Mouse (Mus musculus) midbrain, postnatal 0 days (tissue): ENCODE data around the gene Ppm1g. TPM values are rescaled to one million over a fixed set of nuclear protein-coding genes. Genes with fewer than 3 reads are reported as not detected.

ENCODE experiments used
- ATAC-seq: fragments of 200-750 bp; cut with Nextera tagmentation; 2 replicates; pipeline ENCODE4 v1.8.0; 2017; ENCODE audit warnings: moderate number of reproducible peaks, mild to moderate bottlenecking, moderate TSS enrichment, moderate library complexity; ENCODE audit not compliant: low FRiP score
- DNase-seq: peaks from one replicate; pipeline ENCODE4 v3.0.0-alpha.2; 2015; ENCODE audit warnings: low spot score
- H3K27ac ChIP-seq: fragments of 300-500 bp; sonication (generic); 2 replicates; pipeline ENCODE4 v1.5.1; 2014; ENCODE audit warnings: low read depth, mild to moderate bottlenecking, low read length, mixed read lengths
- H3K27me3 ChIP-seq: fragments of 300-500 bp; sonication (generic); 2 replicates; pipeline ENCODE4 v1.6.1; 2014; ENCODE audit warnings: low read length, control low read depth, mixed read lengths; ENCODE audit not compliant: insufficient read depth
- H3K36me3 ChIP-seq: fragments of 300-500 bp; sonication (generic); 2 replicates; pipeline ENCODE4 v1.6.1; 2014; ENCODE audit warnings: low read length, control low read depth, mixed read lengths; ENCODE audit not compliant: insufficient read depth
- H3K4me1 ChIP-seq: fragments of 300-500 bp; sonication (generic); 2 replicates; pipeline ENCODE4 v1.6.1; 2014; ENCODE audit warnings: mild to moderate bottlenecking, control low read depth, antibody characterized with exemption, low read length, mixed read lengths; ENCODE audit not compliant: insufficient read depth
- H3K4me2 ChIP-seq: fragments of 300-500 bp; sonication (generic); 2 replicates; pipeline ENCODE4 v1.6.1; 2014; ENCODE audit warnings: low read depth, mild to moderate bottlenecking, low read length, mixed read lengths; ENCODE audit not compliant: poor library complexity, severe bottlenecking
- H3K4me3 ChIP-seq: fragments of 300-500 bp; sonication (generic); 2 replicates; pipeline ENCODE4 v1.5.1; 2014; ENCODE audit warnings: low read depth, mild to moderate bottlenecking, low read length, moderate library complexity
- H3K9ac ChIP-seq: fragments of 300-500 bp; sonication (generic); replicated peaks from 2 replicates; pipeline ENCODE4 v1.6.1; 2014; ENCODE audit warnings: mild to moderate bottlenecking, low read length, moderate library complexity, mixed read lengths; ENCODE audit not compliant: poor library complexity, severe bottlenecking
- H3K9me3 ChIP-seq: fragments of 300-500 bp; sonication (generic); 2 replicates; pipeline ENCODE4 v1.6.1; 2016; ENCODE audit warnings: low read length, control low read depth
- CTCF ChIP-seq: IDR thresholded peaks from 2 replicates; pipeline ENCODE4 v1.5.1; 2016; ENCODE audit warnings: antibody characterized with exemption, mild to moderate bottlenecking
- WGBS: fragments of 180-500 bp; shearing (Covaris S2); extraction: QIAGEN DNeasy Blood & Tissue Kit; methylation state at CpG from one replicate; pipeline ENCODE4 v1.1.7; 2014; 5-methylcytosine and 5-hydroxymethylcytosine counted together
- polyA plus RNA-seq: library from polyadenylated mRNA; unstranded; fragments of >200 nt; fragmentation: Nextera tagmentation; extraction: Ambion mirVana; gene quantifications from 2 replicates; pipeline ENCODE4 v1.2.1, GENCODE M21; 2015
- total RNA-seq: library from RNA; depleted of rRNA; stranded (reverse); fragments of >200 nt; gene quantifications from 2 replicates; pipeline ENCODE4 v1.2.3, GENCODE M21; 2014; rRNA removed

The Ppm1g gene
- total and polyA plus RNA-seq, 2 experiments from 2014 or later = 87.0 to 183 TPM

GRCm38 (mm10) chr5:31153516-31154151 is 66.9 kb downstream of the Ppm1g start:
- TF ChIP-seq CTCF = no peak
- peak; percentile 21; the same call in 1 of the 2 replicates for ATAC-seq
- Histone ChIP-seq H3K36me3 (peaks cover 22% of the 10 kb centered on the region), H3K27me3 (no peaks in the 10 kb centered on the region), H3K4me2 (peak overlapping the region; percentile 70), H3K4me3 (peak overlapping the region; percentile 61), H3K4me1 (peaks cover 5% of the 10 kb centered on the region; the same call in 1 of the 2 replicates), H3K9me3 (no peaks in the 10 kb centered on the region), H3K9ac (peak overlapping the region; percentile 69), H3K27ac (0 out of 2 replicates have a peak overlapping the region, but pooled peaks have one; percentile 72)
- no peak for DNase-seq
- 35% methylated on average over 6 of the region's 6 CpGs for WGBS

Other genes starting within 250 kb of the Ppm1g start
- 138 and 155 TPM in 2 replicates for gene Atraid, start 172.4 kb downstream of the Ppm1g start, total RNA-seq
- gene Atraid, start 172.4 kb downstream of the Ppm1g start, polyA plus RNA-seq = 235 and 243 TPM in 2 replicates
- 43.8 and 44.9 TPM in 2 replicates for gene Slc5a6, start 171.8 kb downstream of the Ppm1g start, total RNA-seq
- gene Slc5a6, start 171.8 kb downstream of the Ppm1g start, polyA plus RNA-seq = 32.3 and 33.0 TPM in 2 replicates
- gene Cad, start 165.9 kb downstream of the Ppm1g start, total RNA-seq = 39.5 and 44.8 TPM in 2 replicates
- 6.7 and 7.8 TPM in 2 replicates for gene Cad, start 165.9 kb downstream of the Ppm1g start, polyA plus RNA-seq
- gene Dnajc5g, start 114.4 kb downstream of the Ppm1g start, total RNA-seq = not detected in 2 replicates
- not detected in 2 replicates for gene Dnajc5g, start 114.4 kb downstream of the Ppm1g start, polyA plus RNA-seq
- 19.3 and 24.1 TPM in 2 replicates for gene Slc30a3, start 112.5 kb downstream of the Ppm1g start, total RNA-seq
- 14.0 and 20.6 TPM in 2 replicates for gene Slc30a3, start 112.5 kb downstream of the Ppm1g start, polyA plus RNA-seq
- 0.33 TPM in 1 of 2 replicates, not detected in the other for gene Trim54, start 104.0 kb downstream of the Ppm1g start, total RNA-seq
- gene Trim54, start 104.0 kb downstream of the Ppm1g start, polyA plus RNA-seq = not detected in 2 replicates
- gene Ucn, start 81.9 kb downstream of the Ppm1g start, total RNA-seq = not detected in 2 replicates
- not detected in 2 replicates for gene Ucn, start 81.9 kb downstream of the Ppm1g start, polyA plus RNA-seq
- gene Mpv17, start 66.4 kb downstream of the Ppm1g start, total RNA-seq = 42.5 and 65.5 TPM in 2 replicates
- 38.8 and 41.8 TPM in 2 replicates for gene Mpv17, start 66.4 kb downstream of the Ppm1g start, polyA plus RNA-seq
- gene Gm29609, start 40.8 kb downstream of the Ppm1g start, total RNA-seq = 3.1 and 4.3 TPM in 2 replicates
- 1.9 and 2.2 TPM in 2 replicates for gene Gm29609, start 40.8 kb downstream of the Ppm1g start, polyA plus RNA-seq
- 45.2 and 46.4 TPM in 2 replicates for gene Gtf3c2, start 40.5 kb downstream of the Ppm1g start, total RNA-seq
- gene Gtf3c2, start 40.5 kb downstream of the Ppm1g start, polyA plus RNA-seq = 46.1 and 49.0 TPM in 2 replicates
- 88.3 and 95.2 TPM in 2 replicates for gene Snx17, start 27.5 kb downstream of the Ppm1g start, total RNA-seq
- gene Snx17, start 27.5 kb downstream of the Ppm1g start, polyA plus RNA-seq = 103 and 104 TPM in 2 replicates
- 29.7 and 34.0 TPM in 2 replicates for gene Eif2b4, start 27.3 kb downstream of the Ppm1g start, total RNA-seq
- 84.3 and 93.4 TPM in 2 replicates for gene Eif2b4, start 27.3 kb downstream of the Ppm1g start, polyA plus RNA-seq
- gene Zfp513, start 18.4 kb downstream of the Ppm1g start, total RNA-seq = 6.4 and 10.9 TPM in 2 replicates
- gene Zfp513, start 18.4 kb downstream of the Ppm1g start, polyA plus RNA-seq = 11.1 and 13.0 TPM in 2 replicates
- 120 and 126 TPM in 2 replicates for gene Nrbp1, start 20.2 kb upstream of the Ppm1g start, total RNA-seq
- 138 and 149 TPM in 2 replicates for gene Nrbp1, start 20.2 kb upstream of the Ppm1g start, polyA plus RNA-seq
- not detected in 2 replicates for gene Gm9970, start 20.5 kb upstream of the Ppm1g start, total RNA-seq
- 0.34 and 0.93 TPM in 2 replicates for gene Gm9970, start 20.5 kb upstream of the Ppm1g start, polyA plus RNA-seq
- gene Krtcap3, start 31.0 kb upstream of the Ppm1g start, total RNA-seq = 1.2 and 2.5 TPM in 2 replicates
- 1.5 and 3.4 TPM in 2 replicates for gene Krtcap3, start 31.0 kb upstream of the Ppm1g start, polyA plus RNA-seq
- 28.2 and 45.8 TPM in 2 replicates for gene Ift172, start 70.4 kb upstream of the Ppm1g start, total RNA-seq
- 16.5 and 17.7 TPM in 2 replicates for gene Ift172, start 70.4 kb upstream of the Ppm1g start, polyA plus RNA-seq
- 155 and 188 TPM in 2 replicates for gene Fndc4, start 75.4 kb upstream of the Ppm1g start, total RNA-seq
- 103 and 118 TPM in 2 replicates for gene Fndc4, start 75.4 kb upstream of the Ppm1g start, polyA plus RNA-seq
- gene Gckr, start 76.8 kb upstream of the Ppm1g start, total RNA-seq = 0.42 and 1.2 TPM in 2 replicates
- 0.85 and 1.0 TPM in 2 replicates for gene Gckr, start 76.8 kb upstream of the Ppm1g start, polyA plus RNA-seq
- gene Zfp512, start 231.7 kb upstream of the Ppm1g start, total RNA-seq = 74.6 and 99.9 TPM in 2 replicates
- 93.6 and 94.2 TPM in 2 replicates for gene Zfp512, start 231.7 kb upstream of the Ppm1g start, polyA plus RNA-seq